Mouse (Mus musculus): Measurements from ENCODE around the gene Syt12.

The Syt12 gene

GRCm38 (mm10) chr19:4477345-4478189, at the start of gene Syt12:
Gene Syt12, minus strand, starts transcription at chr19:4477447.
- DNase-seq (ENCODE audit: low spot score in 2 of 2): no peak

GRCm38 (mm10) chr19:4521426-4522050, 44.3 kb upstream of the Syt12 start:
- DNase-seq (ENCODE audit: low spot score in 2 of 2): no peak

DNA sequence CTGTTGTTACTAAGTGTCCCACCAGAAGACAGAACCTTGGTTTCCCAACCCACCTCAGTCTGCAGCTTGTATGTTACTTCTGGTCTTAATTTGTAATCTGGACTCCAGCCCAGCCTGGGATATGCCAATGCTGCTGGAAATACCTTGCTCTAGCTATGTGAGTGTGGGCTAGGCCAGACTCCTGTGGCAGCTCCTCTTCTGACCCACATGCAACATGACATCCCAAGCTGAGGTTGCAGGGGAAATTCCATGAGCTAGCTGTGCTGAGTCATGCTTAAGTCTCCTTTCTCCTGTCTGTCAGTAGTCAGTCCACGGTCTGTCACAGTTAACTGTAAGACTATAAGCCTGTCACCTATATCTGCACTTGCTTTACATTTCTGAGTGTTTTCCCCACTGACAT, 40.2 kb upstream of the Syt12 start:
- no peak for DNase-seq (ENCODE audit: low spot score in 2 of 2)

DNA sequence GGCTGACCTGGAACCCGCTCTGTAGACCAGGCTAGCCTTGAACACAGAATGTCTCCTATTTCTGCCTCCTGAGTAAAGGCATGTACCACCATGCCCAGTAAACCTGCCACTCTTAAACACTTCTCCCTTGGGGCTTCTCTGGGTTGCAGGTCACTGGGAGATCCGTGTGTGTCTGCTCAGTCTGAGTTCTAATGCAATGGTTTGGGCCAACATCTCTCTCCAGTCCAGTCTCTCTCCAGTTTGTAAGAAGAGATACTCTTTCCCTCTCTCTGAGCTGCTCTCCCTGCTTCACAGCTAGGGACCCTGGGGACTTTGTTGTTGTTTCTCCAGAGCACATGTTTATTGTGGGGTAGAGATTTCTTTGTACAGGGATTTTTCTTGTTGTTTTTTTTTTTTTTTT, 39.0 kb upstream of the Syt12 start:
- DNase-seq (ENCODE audit: low spot score in 2 of 2): no peak

- DNase-seq (ENCODE audit: low spot score in 2 of 2): no peak
These were observed 38.5 kb upstream of the Syt12 start for GRCm38 (mm10) chr19:4515746-4516145.

- DNase-seq (ENCODE audit: low spot score in 2 of 2): no peak
These were observed 36.1 kb upstream of the Syt12 start for GRCm38 (mm10) chr19:4513236-4513858.

- no peak for DNase-seq (ENCODE audit: low spot score in 2 of 2)
These were observed 34.0 kb upstream of the Syt12 start for GRCm38 (mm10) chr19:4511116-4511841.

GRCm38 (mm10) chr19:4509986-4510963, 33.0 kb upstream of the Syt12 start, which contains the start of gene Pcx:
Gene Pcx, plus strand, starts transcription at chr19:4510472.
- DNase-seq (ENCODE audit: low spot score in 2 of 2): peak; percentile 96

- no peak for DNase-seq (ENCODE audit: low spot score in 2 of 2)
These were observed 30.5 kb upstream of the Syt12 start for GRCm38 (mm10) chr19:4507746-4508145.

DNA sequence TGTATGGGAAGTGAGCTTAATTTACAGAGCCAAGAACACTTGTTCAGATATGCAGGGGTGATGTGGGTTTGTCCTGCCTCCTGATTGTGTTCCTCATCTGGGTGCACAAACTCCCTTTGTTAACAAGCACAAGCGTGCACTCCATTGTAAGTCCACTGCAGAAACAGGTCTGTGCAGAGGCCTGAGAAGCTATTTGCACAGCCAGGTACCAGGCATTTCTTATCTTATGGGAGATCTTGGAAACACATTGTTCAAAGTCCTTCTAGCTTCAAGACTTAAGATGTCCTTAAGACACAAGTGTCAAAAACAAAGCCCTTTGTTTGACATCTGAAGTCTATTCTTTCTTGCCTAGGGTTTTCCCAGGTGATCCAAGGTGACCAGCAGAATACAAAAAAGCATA, 27.6 kb upstream of the Syt12 start:
- no peak for DNase-seq (ENCODE audit: low spot score in 2 of 2)

DNA sequence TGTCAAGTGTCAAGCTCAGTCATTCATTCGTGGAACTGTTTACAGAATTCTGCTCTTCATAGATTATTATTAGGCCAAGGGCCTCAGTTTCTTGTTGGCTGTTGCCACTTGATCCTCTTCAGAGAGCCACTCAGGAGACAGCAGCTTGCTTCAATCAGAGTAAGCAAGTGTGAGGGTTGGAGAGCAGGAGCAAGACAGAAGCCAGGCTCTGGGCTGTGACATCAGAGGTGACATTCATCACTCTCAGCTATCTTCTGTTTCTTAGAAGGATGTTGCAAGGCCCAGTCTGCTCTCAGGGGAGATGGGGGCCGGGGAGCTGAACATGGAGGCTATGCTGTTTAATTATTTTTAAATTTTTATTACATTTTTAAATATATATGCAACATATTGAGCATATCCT, 25.5 kb upstream of the Syt12 start:
- no peak for DNase-seq (ENCODE audit: low spot score in 2 of 2)

GRCm38 (mm10) chr19:4498062-4498933, 21.1 kb upstream of the Syt12 start, which contains the start of gene 2010003K11Rik:
Gene 2010003K11Rik, minus strand, starts transcription at chr19:4498583.
- no peak for DNase-seq (ENCODE audit: low spot score in 2 of 2)

DNA sequence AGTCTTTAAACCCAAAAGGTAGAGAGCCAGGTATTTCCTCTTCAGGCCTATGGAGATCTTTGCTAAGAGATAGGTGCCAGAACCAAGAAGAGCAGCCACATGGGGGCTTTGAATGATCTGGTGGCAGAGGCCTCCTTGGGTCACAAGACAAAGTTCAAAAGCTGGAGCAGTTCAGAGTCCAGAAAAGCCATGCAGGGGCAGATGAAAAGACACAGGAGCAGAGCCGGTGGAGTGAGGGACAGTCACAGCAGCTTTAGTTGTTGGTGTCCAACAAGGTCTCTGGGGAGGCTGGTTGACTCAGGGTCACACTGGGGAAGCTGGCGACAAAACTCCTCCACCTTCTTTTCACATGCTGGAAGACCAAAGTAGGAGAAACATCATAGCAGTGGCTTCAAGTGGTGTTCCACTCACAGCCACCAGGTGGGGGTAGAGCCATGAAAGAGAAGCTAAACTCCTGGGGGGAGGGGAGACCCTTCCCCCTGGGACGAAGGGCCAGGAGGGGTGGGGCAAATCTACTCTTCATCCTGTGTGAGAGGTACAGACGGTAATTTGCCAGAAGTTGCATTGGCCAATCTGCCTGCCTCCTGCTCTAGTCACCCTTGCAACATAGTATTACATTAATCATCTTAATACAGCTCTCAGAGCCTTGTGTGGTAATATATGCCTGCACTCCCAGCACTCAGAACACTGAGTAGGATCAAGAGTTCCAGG, 20.2 kb upstream of the Syt12 start:
- peak; percentile 30 to 54 for DNase-seq (ENCODE audit: low spot score in 2 of 2)

GRCm38 (mm10) chr19:4496535-4497262, 19.5 kb upstream of the Syt12 start:
- no peak for DNase-seq (ENCODE audit: low spot score in 2 of 2)

DNA sequence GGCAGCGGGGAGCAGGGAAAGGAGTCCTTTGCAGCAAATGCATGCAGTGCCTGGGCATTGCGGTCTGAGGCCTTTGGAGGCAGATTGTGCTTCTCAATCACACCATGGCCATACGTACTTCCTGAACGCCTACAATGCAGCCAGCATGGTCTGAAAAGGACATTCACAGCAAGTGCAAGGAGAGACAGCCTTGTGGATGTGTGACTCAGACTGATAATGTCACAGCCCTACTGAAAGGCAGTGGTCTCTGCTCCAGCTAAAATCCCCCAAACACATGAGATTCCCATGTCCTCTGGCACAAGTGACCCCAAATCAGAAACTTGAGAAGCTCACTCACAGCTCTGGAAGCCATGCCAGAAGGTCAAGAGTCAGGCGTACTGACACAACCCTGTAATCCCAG, 18.6 kb upstream of the Syt12 start:
- DNase-seq (ENCODE audit: low spot score in 2 of 2): no peak

GRCm38 (mm10) chr19:4494707-4495106, 17.5 kb upstream of the Syt12 start:
- no peak for DNase-seq (ENCODE audit: low spot score in 2 of 2)

DNA sequence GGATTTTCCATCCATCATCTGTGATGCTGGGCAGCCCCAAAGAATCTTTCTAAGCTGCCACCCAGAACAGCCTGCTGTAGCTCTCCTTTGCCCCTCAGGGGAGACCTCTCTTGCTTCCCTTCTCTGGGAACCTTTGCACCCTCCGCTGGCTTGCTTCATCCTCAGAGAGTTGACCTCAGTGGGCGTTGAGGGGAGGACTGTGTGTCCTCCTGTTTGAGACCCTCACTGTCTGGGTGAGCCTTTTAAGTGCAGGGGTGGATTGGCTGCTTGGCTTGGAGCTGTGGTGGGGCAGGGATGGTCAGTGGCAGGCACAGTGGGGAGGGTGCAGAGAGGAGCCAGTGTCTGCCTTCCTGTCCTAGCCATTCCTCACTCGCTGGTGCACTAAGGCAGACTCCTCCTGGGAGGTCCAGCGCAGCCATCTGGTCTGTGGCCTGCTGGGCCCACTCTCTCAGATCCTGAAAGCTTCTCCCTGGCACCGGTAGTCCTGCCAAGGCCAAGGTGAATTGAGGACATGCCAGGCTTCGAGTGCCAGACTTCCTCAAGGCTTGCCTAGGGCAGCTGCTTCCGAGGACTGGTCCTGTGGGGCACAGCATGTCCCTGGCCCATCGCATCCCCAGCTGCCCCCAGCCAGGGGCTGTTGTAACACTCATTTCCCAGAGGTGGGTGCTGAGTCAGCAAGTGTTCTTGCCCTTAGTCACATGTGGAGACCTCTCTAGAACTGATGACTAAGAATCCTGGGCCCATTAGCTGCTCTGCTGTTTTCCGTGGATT, 15.5 kb upstream of the Syt12 start:
- no peak for DNase-seq (ENCODE audit: low spot score in 2 of 2)
